Mouse (Mus musculus): ENCODE measurements around the gene Tbc1d8.

Gene Tbc1d8

DNA sequence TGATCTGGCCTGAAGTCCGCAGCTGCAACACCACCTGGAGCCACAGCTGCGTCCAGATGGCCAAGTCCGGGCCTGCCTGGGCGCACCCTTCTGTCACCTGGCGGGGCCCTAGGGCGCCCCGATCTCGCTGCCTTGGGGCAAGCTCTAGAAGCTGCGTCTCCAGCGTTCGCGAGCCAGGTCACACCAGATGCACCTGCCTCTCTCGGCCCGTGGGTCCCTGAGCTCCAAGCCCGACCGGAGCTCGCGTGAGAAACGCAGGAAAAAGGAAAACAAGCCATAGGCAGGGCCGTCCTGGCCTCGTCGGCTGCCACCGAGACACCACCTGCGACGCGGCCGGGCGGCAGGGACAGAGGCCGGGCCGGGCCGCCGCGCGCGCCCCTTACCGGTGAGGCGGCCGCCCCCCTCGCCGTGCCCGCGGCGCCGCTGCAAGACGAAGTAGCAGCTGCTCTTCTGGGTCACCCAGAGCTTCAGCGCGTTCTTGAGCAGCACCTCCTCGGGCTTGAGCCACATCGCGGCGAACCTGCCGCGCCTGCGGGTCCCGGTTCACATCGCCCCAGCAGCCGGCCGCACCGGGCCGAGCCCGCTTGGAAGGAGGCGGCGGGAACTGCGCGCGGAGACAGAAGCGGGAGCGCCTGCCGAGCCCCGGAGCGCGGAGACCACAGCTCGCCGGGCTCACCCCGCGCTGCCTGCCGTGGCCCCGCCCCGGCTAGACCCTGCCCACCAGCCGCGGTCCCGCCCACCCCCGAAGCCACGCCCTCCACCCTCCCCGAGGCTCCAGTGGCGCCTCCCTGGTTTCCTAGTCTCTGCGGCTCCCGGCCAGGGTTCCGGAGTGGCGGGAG is at the start of gene Tbc1d8:
Gene Tbc1d8, minus strand, starts transcription at position 699 of the 839 bp plus-strand sequence.
- peak; percentile 91 to 96 for DNase-seq (ENCODE audit: inconsistent age in 2 of 2, low spot score in 1 of 2)

- no peak for DNase-seq (ENCODE audit: inconsistent age in 2 of 2, low spot score in 1 of 2)
Measured at GRCm38 (mm10) chr1:39528319-39528718, 49.8 kb upstream of the Tbc1d8 start.

DNA sequence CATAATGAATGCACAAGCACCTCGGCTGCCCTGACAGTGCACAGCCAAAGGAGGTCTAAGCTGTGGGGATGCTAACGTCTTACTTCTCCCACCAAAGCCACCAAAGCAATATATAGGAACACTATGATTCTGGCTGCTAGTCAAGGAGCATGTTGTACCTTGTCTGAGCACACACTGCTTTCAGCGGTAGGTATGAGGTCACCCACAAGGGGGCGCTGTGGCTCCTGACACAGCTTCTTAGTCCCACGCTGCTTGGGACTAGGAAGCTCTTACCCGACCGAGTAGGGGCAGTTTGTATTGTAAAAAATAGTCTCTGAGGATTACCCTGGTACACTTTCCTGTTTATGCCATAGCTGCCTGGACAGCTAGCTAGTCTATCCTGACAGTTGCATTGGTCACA is 48.9 kb upstream of the Tbc1d8 start:
- peak; percentile 74 to 90 for DNase-seq (ENCODE audit: inconsistent age in 2 of 2, low spot score in 1 of 2)

DNA sequence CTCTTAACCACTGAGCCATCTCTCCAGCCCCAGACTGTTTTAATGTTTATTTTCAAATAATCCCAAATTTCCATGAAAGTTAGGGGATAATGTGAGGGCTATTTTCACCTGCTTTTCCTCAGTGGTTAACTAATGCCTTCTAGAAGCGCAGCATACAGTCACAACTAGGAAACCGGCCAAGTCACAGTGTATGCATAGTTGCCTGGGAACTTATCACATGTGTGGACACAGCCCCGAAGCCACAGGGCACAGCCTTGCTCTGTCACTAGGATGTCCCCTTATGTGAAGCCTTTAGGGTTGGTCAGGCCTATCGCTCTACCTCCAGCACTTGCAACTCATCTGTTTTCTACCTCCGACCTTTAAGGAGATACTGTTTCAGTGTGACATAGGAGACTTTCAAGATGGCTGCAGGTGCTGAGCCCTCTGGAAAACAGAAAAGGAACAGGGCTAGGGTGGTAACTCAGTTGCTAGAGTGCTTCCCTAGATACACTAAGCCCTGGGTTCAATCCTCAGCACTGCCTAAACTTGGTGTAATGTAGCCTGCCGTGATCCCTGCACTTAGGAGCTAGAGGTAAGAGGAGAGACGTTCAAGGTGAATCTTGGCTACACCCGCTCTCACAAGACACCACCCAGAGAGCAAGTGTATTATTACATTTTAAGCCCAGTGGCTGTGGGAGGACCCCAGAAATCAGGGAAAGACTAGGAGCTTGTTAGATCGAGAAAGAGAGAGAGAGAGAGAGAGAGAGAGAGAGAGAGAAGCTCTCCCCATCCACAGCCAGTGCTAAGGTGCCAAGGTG is 48.0 kb upstream of the Tbc1d8 start:
- no peak for DNase-seq (ENCODE audit: inconsistent age in 2 of 2, low spot score in 1 of 2)

DNA sequence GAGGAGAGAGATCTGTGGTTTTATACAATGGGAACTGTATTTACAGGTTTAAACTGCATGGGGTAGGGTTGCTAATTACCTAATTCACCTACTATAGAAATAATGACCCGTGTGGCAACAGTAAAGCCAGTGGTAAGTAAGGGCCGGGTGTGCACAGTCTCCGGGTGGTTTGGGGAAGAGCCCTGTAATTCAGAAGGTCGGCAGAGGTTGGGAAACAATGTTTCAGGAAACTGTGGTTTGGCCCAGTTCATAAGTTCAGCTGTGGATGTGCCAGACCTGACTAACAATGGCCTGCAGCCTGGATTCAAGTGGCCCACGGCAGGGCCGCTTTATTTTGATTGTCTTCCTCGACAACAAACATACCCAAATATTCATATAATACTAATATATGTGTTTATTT is 47.2 kb upstream of the Tbc1d8 start:
- no peak for DNase-seq (ENCODE audit: inconsistent age in 2 of 2, low spot score in 1 of 2)

- DNase-seq (ENCODE audit: inconsistent age in 2 of 2, low spot score in 1 of 2): peak in 1 of 2 experiments; percentile 80
Measured at GRCm38 (mm10) chr1:39522519-39522918, 44.0 kb upstream of the Tbc1d8 start.

DNA sequence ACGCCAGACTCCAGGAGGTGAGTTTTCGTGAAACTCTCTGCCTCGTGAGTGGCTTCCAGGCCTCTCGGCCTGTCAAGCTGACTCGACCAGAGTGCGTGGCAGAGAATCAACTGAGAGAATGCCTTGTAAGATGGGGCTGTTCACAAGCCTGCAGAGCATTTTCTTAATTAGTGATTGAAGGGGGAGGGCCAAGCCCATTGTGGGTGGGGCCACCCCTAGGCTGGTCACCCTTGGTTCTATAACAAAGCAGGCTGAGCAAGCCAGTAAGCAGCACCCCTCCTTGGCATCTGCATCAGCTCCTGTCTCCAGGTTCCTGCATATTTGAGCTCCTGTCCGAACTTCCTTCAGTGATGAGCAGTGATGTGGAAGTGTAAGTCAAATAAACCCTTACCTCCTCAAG is 42.8 kb upstream of the Tbc1d8 start:
- no peak for DNase-seq (ENCODE audit: inconsistent age in 2 of 2, low spot score in 1 of 2)

- DNase-seq (ENCODE audit: inconsistent age in 2 of 2, low spot score in 1 of 2): no peak
Measured at GRCm38 (mm10) chr1:39515303-39515991, 36.9 kb upstream of the Tbc1d8 start.

DNA sequence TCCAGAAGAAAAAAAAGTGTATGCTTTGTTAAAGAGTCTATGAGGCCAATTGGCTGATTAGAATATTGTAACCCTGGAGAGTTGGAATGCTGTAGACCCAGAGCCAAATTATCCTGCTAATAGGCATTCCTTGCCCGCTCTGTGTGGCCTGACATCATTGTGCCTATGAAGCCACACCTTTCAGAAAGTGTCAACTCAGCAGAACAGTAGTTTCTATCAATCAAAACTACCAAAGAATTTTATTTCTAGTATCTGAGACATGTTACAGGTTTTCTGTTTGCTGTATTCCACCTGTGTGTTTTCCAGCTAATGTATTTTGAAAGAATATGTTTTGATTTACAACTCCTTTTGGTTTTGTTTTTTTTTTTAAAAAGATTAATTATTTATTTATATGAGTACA is 33.6 kb upstream of the Tbc1d8 start:
- no peak for DNase-seq (ENCODE audit: inconsistent age in 2 of 2, low spot score in 1 of 2)

DNA sequence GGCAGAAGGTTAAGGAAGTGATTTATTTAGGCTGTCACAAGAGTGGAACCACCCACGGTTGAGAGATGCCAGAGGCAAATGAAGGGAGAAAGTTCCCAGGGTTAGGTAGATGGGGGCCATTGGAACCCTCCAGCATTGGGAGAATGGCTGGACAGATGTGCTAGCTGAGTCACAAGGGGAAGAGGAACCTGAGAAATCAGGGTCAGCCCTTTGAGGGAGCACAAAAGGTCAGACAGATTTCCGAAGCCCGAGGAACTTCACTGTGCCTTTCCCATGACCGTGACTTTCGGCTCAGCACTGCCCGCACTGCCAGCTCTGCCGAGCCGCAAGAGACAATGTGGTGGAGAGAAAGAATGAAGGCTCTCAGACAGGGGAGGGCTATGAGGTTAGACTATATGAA is 33.2 kb upstream of the Tbc1d8 start:
- peak; percentile 37 to 57 for DNase-seq (ENCODE audit: inconsistent age in 2 of 2, low spot score in 1 of 2)

GRCm38 (mm10) chr1:39505600-39505999 is 27.0 kb upstream of the Tbc1d8 start:
- no peak for DNase-seq (ENCODE audit: inconsistent age in 2 of 2, low spot score in 1 of 2)

- peak in 1 of 2 experiments; percentile 61 for DNase-seq (ENCODE audit: inconsistent age in 2 of 2, low spot score in 1 of 2)
Measured at GRCm38 (mm10) chr1:39504261-39504660, 25.7 kb upstream of the Tbc1d8 start.

DNA sequence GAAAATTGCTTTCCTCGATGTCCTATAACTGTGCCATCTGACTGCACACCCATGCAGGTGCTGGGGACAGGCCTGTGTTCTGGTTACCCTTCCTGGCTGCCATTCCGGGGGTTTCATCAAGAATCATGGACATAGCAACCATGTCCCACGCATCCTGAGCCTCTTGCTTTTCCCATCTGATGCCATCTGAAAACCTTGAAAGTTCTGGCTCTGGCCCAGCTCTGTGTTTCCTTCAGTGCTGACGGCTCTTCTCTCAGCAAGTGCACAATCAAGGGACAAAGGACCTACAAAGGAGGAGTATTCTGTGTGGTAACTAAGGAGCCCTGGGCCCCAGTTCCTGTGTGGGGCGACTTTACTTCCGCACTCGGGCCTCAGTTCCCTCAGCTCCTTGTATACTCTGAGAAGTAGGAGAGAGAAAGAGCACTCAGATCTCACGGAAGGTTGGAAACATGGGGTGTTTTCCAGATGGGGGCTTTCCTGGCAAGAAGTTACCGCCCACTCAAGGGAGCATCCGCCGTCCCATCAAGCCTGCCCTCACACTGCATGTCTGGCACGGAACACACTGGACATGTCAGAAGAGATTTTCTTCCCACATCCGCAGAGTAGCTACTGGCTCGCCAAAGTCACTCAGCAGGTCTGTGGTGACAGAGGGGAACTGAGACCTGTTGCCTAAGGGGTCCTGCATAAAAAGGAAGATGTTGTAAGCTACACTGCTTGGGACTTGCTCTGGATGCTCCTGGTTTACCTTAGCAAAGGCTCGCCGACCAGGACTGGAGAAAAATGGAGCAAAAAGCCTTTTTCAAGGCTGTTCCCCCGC is 24.5 kb upstream of the Tbc1d8 start:
- peak; percentile 35 to 71 for DNase-seq (ENCODE audit: inconsistent age in 2 of 2, low spot score in 1 of 2)

DNA sequence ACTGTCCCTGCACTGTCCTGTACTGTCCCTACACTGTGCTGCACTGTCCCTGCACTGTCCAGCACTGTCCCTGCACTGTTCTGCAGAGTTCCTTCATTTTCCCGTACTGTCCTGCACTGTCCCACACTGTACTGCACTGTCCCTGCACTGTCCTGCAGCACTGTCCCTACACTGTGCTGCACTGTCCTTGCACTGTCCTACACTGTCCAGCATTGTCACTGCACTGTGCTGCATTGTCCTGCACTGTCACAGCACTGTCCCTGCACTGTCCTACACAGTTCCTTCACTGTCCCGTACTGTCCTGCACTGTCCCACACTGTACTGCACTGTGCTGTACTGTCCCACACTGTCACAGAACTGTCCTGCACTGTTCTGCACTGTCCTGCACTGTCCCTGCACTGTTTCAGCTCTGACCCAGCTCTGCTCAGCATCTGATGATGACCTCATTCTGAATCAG is 21.0 kb upstream of the Tbc1d8 start:
- peak; percentile 40 to 64 for DNase-seq (ENCODE audit: inconsistent age in 2 of 2, low spot score in 1 of 2)

GRCm38 (mm10) chr1:39497748-39498147 is 19.2 kb upstream of the Tbc1d8 start:
- no peak for DNase-seq (ENCODE audit: inconsistent age in 2 of 2, low spot score in 1 of 2)

DNA sequence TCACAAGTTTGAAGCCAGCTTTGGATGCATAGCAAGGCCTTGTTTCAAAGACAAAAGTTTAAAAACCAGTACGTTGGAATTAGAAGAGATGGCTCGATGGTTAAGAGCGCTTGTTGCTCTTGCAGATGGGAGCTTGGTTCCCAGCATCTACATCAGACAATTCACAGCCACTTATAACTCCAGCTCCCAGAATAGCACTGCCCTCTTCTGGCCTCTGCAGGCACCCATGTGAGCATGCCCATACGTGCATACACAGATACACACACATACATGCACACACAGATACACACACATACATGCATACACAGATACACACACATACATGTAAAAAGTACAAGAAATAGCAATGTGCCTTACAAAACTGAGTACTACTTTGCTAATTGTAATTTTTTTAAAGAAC is 18.4 kb upstream of the Tbc1d8 start:
- DNase-seq (ENCODE audit: inconsistent age in 2 of 2, low spot score in 1 of 2): no peak

DNA sequence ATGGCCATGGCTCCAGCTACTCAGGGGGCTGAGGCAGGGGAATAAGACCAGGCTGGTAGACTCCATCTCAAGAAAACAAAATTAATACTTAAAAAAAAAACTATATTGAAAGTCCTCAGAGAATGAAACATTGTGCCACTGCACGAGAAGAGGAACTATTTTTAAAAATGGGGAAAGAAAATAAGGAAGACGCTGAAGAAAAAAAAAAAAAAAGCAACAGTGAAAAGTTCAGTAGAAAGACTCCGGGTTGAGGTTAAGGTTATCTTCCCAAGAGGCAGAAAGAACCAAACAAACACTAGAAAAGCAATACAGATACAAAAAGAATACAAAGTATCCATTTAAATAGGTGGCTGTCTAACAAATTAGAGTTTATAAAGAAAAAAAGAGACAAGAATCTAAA is 15.1 kb upstream of the Tbc1d8 start:
- DNase-seq (ENCODE audit: inconsistent age in 2 of 2, low spot score in 1 of 2): no peak

- no peak for DNase-seq (ENCODE audit: inconsistent age in 2 of 2, low spot score in 1 of 2)
Measured at GRCm38 (mm10) chr1:39493165-39493564, 14.6 kb upstream of the Tbc1d8 start.

- peak in 1 of 2 experiments; percentile 50 for DNase-seq (ENCODE audit: inconsistent age in 2 of 2, low spot score in 1 of 2)
Measured at GRCm38 (mm10) chr1:39487370-39487769, 8.8 kb upstream of the Tbc1d8 start.

GRCm38 (mm10) chr1:39482115-39482815 is 3.7 kb upstream of the Tbc1d8 start:
- no peak for DNase-seq (ENCODE audit: inconsistent age in 2 of 2, low spot score in 1 of 2)
